Mouse (Mus musculus): ENCODE data around the gene Gm26992. TPM values are rescaled to one million over a fixed set of nuclear protein-coding genes. Genes with fewer than 3 reads are reported as not detected.

Gm26992 gene
- polyA plus RNA-seq, 1 experiment from 2014 or later, result not detected

DNA sequence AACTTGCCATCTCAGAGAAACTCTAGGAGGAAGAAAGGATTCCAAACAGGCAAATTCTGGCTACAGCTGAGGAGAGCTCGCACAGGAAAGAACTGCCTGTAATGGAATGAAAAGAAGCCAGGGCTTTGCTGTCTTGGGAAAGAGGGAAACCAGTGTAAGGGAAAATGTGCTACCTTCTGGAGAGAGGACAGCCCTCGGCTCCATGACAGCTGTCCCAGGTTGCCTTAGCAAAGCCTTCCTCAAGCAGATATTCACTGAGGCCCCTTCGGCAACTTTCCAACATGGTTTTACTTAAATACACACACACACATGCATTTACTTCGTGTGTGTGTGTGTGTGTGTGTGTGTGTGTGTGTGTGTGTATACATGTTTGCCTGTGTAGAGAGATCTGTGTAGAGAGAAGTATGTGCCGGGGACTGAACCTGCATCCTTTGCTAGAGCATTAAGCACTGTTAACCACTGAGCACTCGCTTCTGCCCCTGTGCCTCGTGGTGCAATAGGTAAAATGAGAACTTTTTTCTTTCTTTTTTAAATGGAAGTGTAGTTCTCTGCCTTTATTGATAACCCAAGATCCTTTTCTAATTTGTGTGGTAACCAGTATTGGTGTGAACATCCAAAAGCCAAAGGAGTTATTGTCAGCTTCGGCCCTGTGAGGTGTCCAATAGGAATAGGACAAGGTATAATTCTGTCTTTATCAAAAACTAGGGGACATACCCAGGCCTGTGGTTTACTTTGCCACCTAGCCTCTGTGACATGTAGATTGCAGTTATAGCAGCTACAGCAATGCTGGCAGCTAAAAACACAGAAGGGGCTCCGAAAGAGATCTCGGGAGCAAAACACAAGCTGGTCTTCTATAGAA lies 70.8 kb downstream of the Gm26992 start:
- Histone ChIP-seq H3K4me3 (peak overlapping the region; percentile 63), H3K4me1 (replicated peaks) (peaks cover 18% of the 10 kb centered on the region), H3K9me3 (no peaks in the 10 kb centered on the region), H3K36me3 (peaks cover 13% of the 10 kb centered on the region), H3K27me3 (ENCODE audit: insufficient read depth, poor library complexity, severe bottlenecking) (no peaks in the 10 kb centered on the region), H3K27ac (peak overlapping the region; percentile 98)
- peak; percentile 15 for DNase-seq (ENCODE audit: low spot score)
- WGBS, result 41% methylated on average over 10 of the region's 10 CpGs

DNA sequence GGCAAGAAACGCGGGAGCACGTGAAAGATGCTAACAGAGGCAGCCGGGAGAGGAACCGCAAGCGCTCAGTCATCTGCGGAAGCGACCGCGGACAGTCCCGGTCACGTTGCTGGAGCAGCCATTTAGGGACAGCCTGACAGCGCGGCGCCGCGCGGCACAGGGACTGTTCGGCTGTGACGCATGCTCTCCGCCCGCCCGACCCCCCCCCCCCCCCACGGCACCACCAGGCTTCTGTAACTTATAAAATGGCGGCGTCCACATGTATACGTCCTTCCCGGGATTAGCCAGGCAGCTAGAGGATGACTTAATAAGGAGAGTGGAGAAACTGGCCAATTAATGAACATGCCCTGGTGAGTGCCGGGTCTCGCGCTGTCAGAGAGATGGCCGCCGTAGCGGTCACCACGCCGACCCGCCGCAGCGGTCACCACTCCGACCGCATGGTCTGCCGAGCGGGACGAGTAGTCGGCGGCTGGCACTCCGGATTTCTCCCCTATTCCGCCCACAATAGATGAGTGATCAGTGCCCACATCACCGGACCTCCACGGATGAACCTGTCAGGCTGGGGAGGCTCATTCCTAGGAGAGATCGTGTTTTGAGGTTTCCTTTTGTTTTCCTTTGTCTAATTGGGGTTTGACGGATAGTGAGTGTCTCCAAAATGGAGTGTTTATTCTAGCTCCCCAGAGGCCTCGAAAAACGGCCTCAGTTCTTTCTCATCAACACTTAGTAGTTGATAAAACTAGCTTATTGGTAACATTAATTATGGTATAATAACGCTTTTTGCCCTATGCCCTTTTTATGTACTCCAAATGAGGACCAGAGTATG lies 71.8 kb downstream of the Gm26992 start:
- peak; percentile 84 for DNase-seq (ENCODE audit: low spot score)
- Histone ChIP-seq H3K36me3 (peaks cover 23% of the 10 kb centered on the region), H3K27me3 (ENCODE audit: insufficient read depth, poor library complexity, severe bottlenecking) (no peaks in the 10 kb centered on the region), H3K9me3 (no peaks in the 10 kb centered on the region), H3K4me1 (replicated peaks) (peaks cover 18% of the 10 kb centered on the region), H3K4me3 (peak overlapping the region; percentile 63), H3K27ac (peak overlapping the region; percentile 98)
- under 1% methylated on average over 51 of the region's 55 CpGs for WGBS

GRCm38 (mm10) chrX:103499374-103499773 lies 77.6 kb downstream of the Gm26992 start:
- Histone ChIP-seq H3K27me3 (ENCODE audit: insufficient read depth, poor library complexity, severe bottlenecking) (no peaks in the 10 kb centered on the region), H3K4me1 (replicated peaks) (peaks cover 11% of the 10 kb centered on the region), H3K9me3 (no peaks in the 10 kb centered on the region), H3K36me3 (peaks cover 77% of the 10 kb centered on the region), H3K4me3 (no peak overlapping the region), H3K27ac (no peak overlapping the region)
- WGBS, result 90% methylated on average over 3 of the region's 3 CpGs
- no peak for DNase-seq (ENCODE audit: low spot score)

DNA sequence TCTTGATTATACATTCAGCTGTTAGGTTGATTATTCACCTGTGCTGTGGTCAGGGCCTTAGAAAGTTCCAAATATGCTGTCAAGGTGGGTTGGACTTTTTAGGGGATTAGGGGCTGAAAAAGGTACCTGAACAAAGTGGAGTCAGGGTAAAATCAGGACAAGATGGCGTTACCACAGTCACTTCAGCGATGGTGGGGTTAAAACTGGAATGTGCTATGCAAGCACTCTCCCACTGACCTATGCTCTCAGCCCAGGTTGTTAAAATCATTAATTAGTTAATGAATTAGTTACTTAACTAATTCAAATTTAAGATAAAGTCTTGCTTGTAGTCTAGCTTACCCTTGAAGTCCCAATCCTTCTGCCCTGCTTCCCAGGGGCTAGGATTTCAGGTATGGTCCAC lies 78.3 kb downstream of the Gm26992 start:
- no peaks in the 10 kb centered on the region for H3K9me3 ChIP-seq
- H3K4me3 ChIP-seq, result no peak overlapping the region
- 98% methylated on average over 2 of the region's 2 CpGs for WGBS
- peaks cover 5% of the 10 kb centered on the region; the same call in 1 of the 2 replicates for H3K4me1 ChIP-seq (replicated peaks)
- no peak overlapping the region for H3K27ac ChIP-seq
- H3K27me3 ChIP-seq (ENCODE audit: insufficient read depth, poor library complexity, severe bottlenecking), result no peaks in the 10 kb centered on the region
- DNase-seq (ENCODE audit: low spot score), result no peak
- peaks cover 85% of the 10 kb centered on the region for H3K36me3 ChIP-seq

- Histone ChIP-seq H3K9me3 (no peaks in the 10 kb centered on the region), H3K27ac (no peak overlapping the region), H3K4me3 (no peak overlapping the region), H3K36me3 (peaks cover 55% of the 10 kb centered on the region), H3K4me1 (replicated peaks) (no peaks in the 10 kb centered on the region), H3K27me3 (ENCODE audit: insufficient read depth, poor library complexity, severe bottlenecking) (no peaks in the 10 kb centered on the region)
- no peak for DNase-seq (ENCODE audit: low spot score)
- WGBS, result 97% methylated on average over 4 of the region's 4 CpGs
Measured at GRCm38 (mm10) chrX:103508218-103508617, 86.4 kb downstream of the Gm26992 start.

DNA sequence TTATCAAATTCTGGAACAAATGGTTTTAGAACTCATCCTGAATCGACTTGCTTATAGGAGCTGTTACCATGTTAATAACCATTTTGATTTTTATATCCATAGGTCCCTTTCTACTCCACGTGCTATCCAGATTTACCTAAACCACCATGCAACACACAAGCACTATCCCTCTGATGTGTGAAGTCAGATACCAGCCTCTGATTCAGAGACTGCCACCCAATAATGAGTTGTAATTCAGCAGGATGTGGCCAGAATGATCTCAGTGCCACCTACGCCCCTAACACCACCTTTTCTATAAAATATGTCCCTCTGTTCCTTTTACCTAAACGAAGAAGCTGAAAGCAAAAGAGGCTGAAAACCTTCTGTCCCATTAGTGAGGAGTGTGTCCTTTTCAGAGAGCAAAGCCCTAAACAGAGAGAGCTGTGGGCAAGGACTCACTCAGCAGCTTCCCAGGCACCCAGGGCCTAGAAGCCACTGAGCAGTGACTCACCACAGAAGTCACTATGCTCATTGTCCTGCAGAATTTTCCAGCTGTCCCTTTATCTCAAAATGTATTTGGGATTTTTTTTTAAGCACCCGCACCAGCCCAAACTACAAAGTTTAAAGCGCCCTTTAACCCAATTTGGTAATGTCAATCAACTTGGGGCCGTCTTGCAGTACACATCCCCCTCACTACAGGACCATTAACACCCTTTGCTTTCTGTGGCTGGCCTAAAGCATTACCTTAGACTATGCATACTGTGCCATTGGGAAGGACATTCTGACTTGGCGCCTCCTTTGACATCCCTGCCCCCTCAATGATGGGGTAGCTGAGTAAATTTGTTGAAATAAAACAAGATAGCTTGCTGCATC lies 87.6 kb downstream of the Gm26992 start:
- Histone ChIP-seq H3K9me3 (no peaks in the 10 kb centered on the region), H3K4me3 (no peak overlapping the region), H3K36me3 (peaks cover 45% of the 10 kb centered on the region), H3K27ac (no peak overlapping the region), H3K4me1 (replicated peaks) (no peaks in the 10 kb centered on the region), H3K27me3 (ENCODE audit: insufficient read depth, poor library complexity, severe bottlenecking) (no peaks in the 10 kb centered on the region)
- WGBS, result 81% methylated on average over 8 of the region's 8 CpGs
- no peak for DNase-seq (ENCODE audit: low spot score)

GRCm38 (mm10) chrX:103514782-103515181 lies 93.0 kb downstream of the Gm26992 start:
- no peak overlapping the region for H3K4me3 ChIP-seq
- H3K4me1 ChIP-seq (replicated peaks), result no peaks in the 10 kb centered on the region
- H3K9me3 ChIP-seq, result no peaks in the 10 kb centered on the region
- no peaks in the 10 kb centered on the region for H3K27me3 ChIP-seq (ENCODE audit: insufficient read depth, poor library complexity, severe bottlenecking)
- H3K36me3 ChIP-seq, result peaks cover 4% of the 10 kb centered on the region; the same call in 1 of the 2 replicates
- no peak for DNase-seq (ENCODE audit: low spot score)
- 60% methylated on average over 4 of the region's 4 CpGs for whole genome bisulfite sequencing
- H3K27ac ChIP-seq, result no peak overlapping the region

- Histone ChIP-seq H3K36me3 (0 out of 2 replicates have a peak, but pooled peaks cover under 1% of the 10 kb centered on the region), H3K27me3 (ENCODE audit: insufficient read depth, poor library complexity, severe bottlenecking) (no peaks in the 10 kb centered on the region)
- no peak for DNase-seq (ENCODE audit: low spot score)
Measured at GRCm38 (mm10) chrX:103515346-103515745, 93.5 kb downstream of the Gm26992 start.

DNA sequence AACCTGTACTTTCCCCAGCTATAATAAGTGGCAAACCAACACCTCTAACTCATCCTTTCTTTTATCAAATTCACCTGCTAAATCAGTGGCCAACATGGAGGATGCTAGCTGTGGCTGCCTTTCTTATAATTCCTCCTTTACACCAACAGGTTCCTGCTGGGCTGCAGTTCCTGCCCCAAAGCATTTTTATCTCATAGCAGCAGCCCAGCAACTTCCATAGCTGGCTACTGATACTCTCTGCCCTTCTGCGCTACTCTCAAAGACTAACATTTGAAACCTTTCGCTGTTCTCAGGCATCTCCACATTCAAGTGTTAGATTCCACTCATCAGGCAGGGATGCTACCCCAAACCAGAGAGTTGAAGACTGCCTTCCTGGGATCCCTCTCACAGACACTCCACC lies 97.0 kb downstream of the Gm26992 start:
- no peak for DNase-seq (ENCODE audit: low spot score)
- Histone ChIP-seq H3K27ac (no peak overlapping the region), H3K4me1 (replicated peaks) (no peaks in the 10 kb centered on the region), H3K36me3 (no peaks in the 10 kb centered on the region), H3K9me3 (no peaks in the 10 kb centered on the region), H3K4me3 (no peak overlapping the region), H3K27me3 (ENCODE audit: insufficient read depth, poor library complexity, severe bottlenecking) (no peaks in the 10 kb centered on the region)
- WGBS, result 96% methylated on average over 2 of the region's 2 CpGs

More at GRCm38 (mm10) chrX:103515346-103515745, 93.5 kb downstream of the Gm26992 start:
- H3K4me3 ChIP-seq, result no peak overlapping the region
- H3K4me1 ChIP-seq (replicated peaks), result no peaks in the 10 kb centered on the region
- 84% methylated on average over 1 of the region's 1 CpGs for WGBS
- no peaks in the 10 kb centered on the region for H3K9me3 ChIP-seq
- H3K27ac ChIP-seq, result no peak overlapping the region

DNA sequence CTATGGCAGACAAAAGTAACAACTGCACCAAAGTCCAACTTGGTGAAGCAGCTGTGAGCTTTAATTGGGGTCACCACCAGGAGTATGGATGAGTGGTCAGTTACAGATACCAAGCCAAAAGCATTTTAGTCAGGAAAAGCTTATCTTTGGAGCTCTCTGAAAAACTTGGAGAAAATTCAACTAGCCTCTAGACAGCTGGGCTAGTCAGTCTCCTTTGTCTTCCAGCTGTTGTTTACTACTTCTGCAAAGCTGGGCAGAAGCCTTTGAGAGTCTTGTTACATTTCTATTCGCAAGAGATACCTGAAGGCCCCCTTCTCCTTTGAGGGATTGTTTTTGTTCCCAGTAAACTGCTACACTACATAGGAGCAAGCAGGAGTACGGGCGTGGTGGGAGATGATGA lies 97.7 kb downstream of the Gm26992 start:
- H3K27me3 ChIP-seq (ENCODE audit: insufficient read depth, poor library complexity, severe bottlenecking), result no peaks in the 10 kb centered on the region
- WGBS, result 88% methylated on average over 3 of the region's 3 CpGs
- H3K27ac ChIP-seq, result no peak overlapping the region
- H3K4me3 ChIP-seq, result no peak overlapping the region
- no peaks in the 10 kb centered on the region for H3K9me3 ChIP-seq
- H3K36me3 ChIP-seq, result no peaks in the 10 kb centered on the region
- H3K4me1 ChIP-seq (replicated peaks), result no peaks in the 10 kb centered on the region
- DNase-seq (ENCODE audit: low spot score), result no peak

- Histone ChIP-seq H3K9me3 (no peaks in the 10 kb centered on the region), H3K36me3 (no peaks in the 10 kb centered on the region), H3K27ac (no peak overlapping the region), H3K4me3 (no peak overlapping the region), H3K4me1 (replicated peaks) (no peaks in the 10 kb centered on the region), H3K27me3 (ENCODE audit: insufficient read depth, poor library complexity, severe bottlenecking) (no peaks in the 10 kb centered on the region)
- 68% methylated on average over 4 of the region's 4 CpGs for WGBS
- DNase-seq (ENCODE audit: low spot score), result no peak
Measured at GRCm38 (mm10) chrX:103521221-103521716, 99.5 kb downstream of the Gm26992 start.

- Histone ChIP-seq H3K36me3 (no peaks in the 10 kb centered on the region), H3K9me3 (no peaks in the 10 kb centered on the region), H3K4me3 (peak overlapping the region; percentile 34), H3K27me3 (ENCODE audit: insufficient read depth, poor library complexity, severe bottlenecking) (no peaks in the 10 kb centered on the region), H3K27ac (peak overlapping the region; percentile 74), H3K4me1 (replicated peaks) (peaks cover 29% of the 10 kb centered on the region)
- peak; percentile 66 for DNase-seq (ENCODE audit: low spot score)
- WGBS, result 8% methylated on average over 23 of the region's 23 CpGs
Measured at GRCm38 (mm10) chrX:103529185-103529584, 107.4 kb downstream of the Gm26992 start.

Data from hindbrain, embryonic 10.5 days (tissue).